Mouse (Mus musculus) CD4-positive, CD25-positive, alpha-beta regulatory T cell, adult 4 months (primary cell): ENCODE measurements around the gene Lrrc47. TPM values are rescaled to one million over a fixed set of nuclear protein-coding genes. Genes with fewer than 3 reads are reported as not detected.

Experiments
- ATAC-seq: one replicate; pipeline ENCODE4 v1.8.0; 2017
- polyA plus RNA-seq, 2 experiments: library from polyadenylated mRNA; unstranded; fragments of 100-300 nt; shearing (Covaris generic); gene quantifications; one replicate each; pipeline ENCODE4 v1.2.1; 2017

The Lrrc47 gene
- 1 to 10 TPM; 4.6 to 7.3 TPM for polyA plus RNA-seq

DNA sequence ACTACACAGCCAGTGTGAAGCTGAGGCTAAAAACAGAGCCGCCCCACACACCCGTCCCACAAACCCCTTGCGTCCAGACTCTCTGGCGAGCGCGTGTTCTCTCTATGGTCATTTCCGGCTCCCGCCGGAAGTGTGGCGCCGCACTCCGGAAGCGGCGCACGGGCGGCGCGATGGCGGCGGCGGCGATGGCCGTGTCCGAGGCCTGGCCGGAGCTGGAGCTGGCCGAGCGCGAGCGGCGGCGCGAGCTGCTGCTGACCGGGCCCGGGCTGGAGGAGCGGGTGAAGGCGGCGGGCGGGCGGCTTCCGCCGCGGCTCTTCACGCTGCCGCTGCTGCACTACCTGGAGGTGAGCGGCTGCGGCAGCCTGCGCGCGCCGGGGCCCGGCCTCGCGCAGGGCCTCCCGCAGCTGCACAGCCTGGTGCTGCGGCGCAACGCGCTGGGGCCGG lies at the start of gene Lrrc47:
TSS of gene Lrrc47 (plus strand) at position 86 of the 444 bp plus-strand sequence.
- ATAC-seq: peak; percentile 91

DNA sequence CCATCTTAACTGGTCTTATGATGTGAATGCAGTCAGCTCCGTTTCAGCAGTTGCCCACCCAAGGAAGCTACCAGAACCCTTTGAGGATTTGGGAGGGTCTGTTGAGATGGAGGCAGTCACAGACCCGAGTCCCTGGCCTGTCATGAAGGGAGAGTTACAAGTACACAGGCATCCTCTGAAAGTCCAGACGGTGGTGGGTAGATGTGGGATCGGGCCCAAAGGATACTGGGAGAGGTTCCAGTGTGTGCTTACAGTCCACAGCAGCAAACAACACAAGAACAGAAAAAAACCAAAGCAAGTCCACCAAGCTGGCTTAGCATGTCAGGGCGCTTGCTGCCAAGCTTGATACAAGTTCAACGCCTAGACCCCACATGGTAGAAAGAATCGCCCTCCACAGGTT lies 48.9 kb upstream of the Lrrc47 start:
- ATAC-seq: no peak

DNA sequence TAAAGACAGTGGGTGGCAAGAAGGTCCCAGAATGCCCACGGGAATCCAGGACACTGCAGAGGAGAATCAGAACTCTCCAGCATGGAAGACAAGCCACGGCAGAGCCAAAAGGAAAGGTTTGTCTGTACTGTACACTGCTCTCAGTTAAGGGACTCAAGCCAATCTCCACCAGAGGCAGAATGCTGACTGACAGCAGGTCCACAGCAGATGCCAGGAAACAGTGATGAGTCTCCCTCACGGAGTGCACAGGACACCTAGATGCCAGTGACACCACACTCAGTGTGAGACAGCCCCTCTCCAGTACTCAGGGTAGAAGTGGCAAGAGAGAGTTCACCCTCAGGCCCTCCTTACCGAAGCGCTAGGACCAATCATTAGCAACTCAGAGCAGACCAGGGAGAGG lies 44.9 kb upstream of the Lrrc47 start:
- ATAC-seq: no peak

DNA sequence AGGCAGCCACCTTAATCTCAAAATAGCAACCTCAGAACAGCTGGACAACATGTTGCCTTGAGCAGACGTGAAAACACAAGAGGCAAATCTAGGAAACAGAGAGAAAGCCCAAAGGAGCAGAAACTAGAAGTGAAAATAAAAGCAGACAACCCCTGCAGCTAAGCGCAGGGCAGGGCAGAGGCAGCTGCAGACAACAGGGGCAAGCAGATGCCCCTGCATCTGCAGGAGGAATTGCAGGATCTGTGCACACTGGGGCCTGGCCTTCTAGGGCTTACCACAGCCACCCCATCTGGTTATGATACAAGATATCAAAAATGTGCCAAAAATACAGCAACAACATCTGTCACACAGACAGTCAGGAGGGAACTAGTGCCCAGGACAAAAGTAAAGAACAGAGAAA lies 44.0 kb upstream of the Lrrc47 start:
- ATAC-seq: no peak

DNA sequence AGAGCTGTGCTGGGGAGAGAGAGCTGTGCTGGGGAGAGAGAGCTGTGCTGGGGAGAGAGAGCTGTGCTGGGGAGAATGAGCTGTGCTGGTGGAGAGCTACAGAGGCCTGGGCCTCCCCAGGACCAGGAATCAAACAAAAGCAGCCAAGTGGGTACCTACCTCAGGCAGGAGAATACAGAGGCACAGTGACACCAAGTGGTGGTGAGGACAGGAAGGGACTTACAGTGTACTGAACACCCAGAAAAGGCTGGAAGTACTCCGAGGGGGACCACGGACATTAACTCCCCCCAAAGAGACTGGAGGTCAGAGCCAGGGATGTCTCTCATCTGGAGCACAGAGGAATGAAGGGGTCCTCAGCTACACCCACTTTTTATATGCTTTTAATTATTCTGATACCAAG lies 43.5 kb upstream of the Lrrc47 start:
- ATAC-seq: no peak

DNA sequence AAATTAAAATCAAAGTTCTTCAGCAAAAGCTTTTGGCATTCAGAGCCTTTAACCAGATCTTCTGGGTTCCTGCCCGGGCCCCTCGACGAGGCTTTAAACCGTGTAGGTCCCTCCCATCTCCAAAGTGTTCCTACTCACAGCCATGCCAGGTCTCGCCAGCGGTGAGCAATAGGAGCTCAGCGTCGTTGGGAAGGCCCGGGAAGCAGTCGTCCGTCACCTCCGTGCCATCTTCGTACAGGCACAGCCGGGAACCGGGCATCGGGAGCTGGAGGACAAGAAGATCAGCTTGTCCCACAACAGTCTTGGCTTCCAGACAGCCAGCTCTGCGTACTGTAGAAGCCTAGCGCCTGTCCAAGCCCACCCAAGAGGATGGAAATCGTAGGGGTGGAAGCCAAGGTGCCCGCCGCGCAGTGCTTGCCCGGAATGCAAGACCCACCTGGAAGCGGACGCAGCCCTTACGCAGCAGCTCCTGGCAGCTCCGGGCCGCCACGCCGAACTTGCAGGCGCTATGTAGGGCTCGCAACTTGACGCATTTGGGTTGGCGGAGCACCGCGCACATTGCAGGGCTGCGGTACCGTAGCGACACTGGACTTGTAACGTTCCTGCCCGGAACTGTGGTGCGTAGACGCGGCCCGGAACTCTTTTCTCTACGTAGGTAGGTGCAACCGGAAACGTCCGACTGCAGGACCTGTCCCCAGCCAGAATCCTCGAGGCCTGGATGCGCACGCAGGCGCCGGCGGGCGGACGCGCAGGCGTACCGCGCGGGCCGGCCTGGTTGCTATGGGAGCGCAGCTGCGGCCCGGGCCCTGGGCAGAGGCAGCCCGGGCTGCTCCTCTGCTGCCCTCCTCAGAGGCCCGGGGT lies 36.9 kb upstream of the Lrrc47 start, which contains the start of the genes Dffb and Cep104:
TSS of gene Dffb (minus strand) at position 696 of the 861 bp plus-strand sequence.
TSS of gene Cep104 (plus strand) at position 764 of the 861 bp plus-strand sequence.
- ATAC-seq: peak; percentile 95

DNA sequence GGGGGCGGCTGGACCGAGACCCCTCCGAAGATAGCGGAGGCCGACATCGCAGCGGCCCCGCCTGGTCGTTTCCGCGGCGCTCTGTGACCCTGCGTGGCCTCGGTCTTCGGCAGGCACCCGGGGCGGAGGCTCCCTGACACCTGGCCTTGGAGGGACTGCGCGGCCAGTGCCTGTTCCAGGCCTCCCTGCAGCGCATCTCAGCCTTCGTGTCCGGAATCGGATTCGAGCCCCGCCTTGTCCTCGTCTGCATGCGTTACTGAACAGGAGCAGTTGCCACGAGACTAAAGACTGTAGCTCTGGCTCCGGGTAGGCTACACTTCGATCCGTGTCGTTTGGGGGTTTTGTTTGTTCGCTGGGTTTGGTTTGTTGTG lies 36.3 kb upstream of the Lrrc47 start:
- peak; percentile 22 for ATAC-seq

DNA sequence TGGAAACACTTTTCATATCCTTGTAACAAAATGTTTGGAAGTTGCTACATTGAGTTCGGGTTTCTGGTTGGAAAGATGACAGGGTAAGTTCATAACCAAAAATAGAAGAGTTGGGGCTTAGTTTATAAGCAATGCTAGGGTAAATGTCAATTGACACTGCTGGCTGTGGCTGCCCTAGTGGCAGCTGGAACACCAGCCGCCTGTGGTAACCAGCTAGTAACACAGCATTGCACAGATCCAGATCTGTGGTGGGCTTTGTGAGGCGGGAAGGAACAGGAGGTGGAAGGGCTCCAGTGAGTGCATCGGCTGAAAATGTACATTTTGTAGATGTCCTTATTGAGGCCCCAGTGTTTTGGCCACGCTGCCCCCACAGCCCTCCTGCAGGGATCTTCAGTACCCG lies 35.8 kb upstream of the Lrrc47 start:
- no peak for ATAC-seq

DNA sequence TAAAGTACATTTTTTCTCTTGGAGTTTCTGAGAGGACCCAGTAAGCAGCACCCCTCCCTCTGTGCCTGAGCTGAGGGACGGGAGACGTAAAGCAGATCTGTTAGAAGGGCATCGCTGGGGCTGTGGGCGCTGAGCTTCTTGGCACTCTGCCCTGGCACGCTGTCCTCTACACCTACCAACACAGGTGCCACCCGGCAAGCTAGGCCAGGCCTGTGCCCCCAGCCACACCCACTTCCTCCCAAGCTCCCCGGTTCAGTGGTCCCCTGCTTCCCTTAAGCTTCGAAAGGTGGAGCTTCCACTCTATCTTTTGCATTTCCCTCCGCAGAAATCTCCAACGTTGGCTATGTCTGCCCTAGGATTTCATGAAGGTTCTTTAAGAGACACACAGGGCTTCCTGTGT lies 32.3 kb upstream of the Lrrc47 start:
- no peak for ATAC-seq

DNA sequence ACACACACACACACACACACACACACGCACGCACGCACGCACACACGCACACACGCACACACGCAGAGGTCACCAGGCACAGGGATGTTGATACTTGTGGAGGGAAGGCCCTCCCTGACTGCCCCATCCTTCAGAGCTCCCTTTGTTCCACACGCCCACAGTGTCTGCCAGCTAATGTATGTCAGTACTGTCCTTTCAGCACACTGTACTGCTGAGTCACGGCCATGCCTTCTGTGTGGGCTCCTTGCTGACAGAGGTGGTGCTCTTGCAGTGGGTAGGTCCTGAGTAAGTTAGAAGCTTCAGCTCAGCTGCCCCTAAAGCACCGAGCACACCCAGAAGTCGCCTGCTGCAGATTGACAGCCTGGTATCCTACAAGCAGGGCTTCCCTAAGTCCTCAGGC lies 31.1 kb upstream of the Lrrc47 start:
- no peak for ATAC-seq

DNA sequence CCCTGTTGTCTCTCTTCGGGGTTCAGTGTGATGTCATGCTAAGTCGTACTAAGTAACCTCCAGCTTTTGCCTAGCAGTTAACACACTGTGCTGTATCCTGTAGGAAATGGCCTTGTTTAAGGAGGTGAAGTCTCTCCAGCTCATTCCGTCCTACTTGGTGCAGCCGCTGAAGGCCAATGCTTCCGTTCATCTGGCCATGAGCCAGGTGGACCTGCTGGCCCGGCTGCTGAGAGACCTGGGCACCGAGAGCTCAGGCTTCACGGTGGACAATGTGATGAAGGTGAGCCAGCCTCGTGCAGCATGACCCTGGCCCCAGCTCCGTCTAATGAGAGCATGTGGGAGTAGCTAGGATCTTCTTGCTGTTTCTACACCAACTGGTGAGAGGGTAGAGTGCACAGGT lies 18.8 kb upstream of the Lrrc47 start:
- ATAC-seq: no peak

DNA sequence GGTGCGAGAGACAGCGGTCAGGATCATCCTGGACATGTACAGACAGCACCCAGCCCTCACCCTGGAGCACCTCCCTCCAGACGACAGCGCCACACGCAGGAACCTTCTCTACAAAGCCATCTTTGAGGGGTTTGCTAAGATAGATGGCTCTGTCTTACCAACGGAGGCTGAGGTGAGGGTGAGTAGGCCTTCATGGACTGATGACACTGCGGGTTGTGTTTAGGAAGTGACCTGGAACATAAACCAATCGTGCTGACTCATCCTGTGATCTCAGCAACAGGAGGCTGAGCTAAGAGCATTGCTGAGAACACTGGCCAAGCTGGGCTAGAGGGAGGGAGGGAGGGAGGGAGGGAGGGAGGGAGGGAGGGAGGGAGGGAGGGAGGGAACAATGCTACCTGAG lies 18.0 kb upstream of the Lrrc47 start:
- ATAC-seq: no peak

DNA sequence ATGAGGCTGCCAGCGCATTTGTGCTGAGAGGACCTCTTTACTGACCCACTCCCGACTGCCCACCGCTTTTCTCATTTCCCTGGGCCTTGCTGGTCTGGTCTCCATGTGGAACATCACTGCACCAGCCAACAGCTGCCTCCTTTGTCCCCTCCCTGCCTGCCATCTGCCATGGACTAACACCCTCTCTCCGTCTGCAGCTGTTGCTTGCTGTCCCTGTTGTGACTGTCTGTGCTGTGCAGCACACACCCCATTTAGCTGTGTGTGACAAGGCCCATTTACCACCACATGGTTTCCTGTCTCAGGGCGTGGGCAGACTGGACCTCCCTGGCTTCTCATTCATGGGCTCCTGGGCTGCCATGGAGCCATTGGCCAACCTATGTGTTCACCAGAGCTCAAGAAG lies 6.0 kb upstream of the Lrrc47 start:
- ATAC-seq: no peak

DNA sequence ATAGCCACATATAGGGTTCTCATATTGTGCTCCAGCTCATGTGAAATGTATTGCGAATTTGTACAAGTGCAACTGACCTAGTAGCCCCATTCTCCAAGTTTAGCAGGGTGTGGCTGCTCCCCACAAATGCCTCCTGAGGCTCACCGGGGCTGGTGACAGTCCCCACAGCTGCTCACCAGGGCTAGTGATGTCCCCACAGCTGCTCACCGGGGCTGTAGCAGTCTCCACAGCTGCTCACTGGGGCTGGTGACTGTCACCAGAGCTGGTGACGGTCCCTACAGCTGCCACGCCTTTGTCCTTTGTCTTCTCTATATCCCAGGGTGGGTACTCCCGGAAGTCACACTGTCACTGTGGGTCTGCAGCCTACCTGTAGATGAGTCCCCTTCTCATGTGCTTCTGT lies 5.3 kb upstream of the Lrrc47 start:
- no peak for ATAC-seq

DNA sequence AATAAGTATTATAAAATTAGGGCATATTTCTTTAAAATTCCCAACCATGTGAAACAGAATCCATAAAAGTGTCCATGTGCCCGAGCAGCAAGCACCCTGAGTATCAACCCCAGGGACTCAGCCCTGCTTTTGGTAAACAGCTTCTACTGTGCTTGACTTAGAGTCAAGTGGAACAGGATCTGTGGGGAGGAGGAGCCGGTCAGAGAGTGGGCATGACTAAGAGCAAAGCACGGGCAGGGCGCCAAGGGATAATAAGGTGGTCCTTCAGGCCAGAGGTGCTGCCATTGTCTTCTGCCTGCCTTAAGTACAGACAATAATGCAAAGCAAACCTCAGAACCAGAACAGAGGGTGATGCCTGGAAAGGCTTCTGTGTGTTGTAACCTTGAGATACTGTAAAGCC lies 3.8 kb upstream of the Lrrc47 start:
- ATAC-seq: no peak

DNA sequence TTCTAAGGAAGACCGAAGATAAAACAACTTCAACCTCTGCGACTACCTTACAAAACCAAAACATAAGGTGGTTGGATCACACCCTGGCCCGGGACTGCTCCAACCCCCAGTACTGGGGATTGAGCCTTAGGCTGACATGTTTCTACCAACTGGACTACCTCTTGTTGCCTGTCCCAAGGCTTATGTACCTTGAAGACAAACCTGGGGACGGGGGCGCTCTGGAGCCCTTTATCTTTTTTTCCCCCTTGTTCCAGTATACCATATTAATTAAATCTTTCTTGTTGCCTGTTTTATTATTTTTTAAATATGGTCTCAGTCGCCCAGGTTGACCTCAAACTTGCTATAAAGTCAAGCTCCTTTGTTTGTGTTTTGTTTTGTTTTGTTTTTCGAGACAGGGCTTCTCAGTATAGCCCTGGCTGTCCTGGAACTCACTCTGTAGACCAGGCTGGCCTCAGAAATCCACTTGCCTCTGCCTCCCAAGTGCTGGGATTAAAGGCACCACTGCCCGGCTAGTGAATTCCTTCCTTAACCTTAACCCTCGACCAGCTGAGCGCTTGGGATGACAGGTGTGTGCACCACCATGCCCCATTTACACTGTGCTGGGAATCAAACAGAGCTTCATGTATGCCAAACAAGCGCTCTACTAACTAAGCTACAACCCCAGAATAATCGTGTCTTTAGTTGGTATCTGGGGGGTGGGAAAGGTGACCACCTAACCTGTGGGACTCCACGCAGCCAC lies 455 bp upstream of the Lrrc47 start:
- ATAC-seq: peak; percentile 63

DNA sequence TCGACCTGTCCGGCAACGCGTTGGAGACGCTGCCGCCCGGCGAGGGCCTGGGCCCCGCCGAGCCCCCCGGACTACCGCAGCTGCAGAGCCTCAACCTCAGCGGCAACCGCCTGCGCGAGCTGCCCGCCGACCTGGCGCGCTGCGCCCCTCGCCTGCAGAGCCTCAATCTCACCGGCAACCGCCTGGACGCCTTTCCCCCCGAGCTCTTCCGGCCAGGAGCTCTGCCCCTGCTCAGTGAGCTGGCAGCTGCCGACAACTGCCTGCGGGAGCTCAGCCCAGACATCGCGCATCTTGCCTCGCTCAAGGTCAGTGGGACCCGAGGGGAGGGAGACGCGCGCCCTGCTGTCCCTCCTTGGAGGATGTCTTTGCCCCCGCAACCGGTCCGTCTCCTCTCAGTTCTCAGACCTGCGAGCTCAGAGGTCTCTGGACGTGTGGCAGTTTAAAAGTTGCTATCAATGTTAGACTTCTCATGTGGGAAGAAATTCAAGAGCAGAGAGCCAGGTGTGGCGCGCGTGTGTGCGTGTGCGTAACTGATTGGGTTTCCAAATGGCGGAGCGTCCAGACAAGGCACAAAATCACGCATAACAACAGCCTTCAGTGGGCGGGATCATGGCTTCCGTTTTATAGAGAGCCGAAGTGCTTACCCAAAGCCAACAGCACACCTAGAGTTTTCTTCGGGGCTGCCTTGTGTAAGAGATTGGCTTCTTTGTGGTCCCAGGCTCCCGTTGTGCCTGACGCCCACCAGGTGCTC lies 776 bp downstream of the Lrrc47 start:
- ATAC-seq: peak; percentile 40

DNA sequence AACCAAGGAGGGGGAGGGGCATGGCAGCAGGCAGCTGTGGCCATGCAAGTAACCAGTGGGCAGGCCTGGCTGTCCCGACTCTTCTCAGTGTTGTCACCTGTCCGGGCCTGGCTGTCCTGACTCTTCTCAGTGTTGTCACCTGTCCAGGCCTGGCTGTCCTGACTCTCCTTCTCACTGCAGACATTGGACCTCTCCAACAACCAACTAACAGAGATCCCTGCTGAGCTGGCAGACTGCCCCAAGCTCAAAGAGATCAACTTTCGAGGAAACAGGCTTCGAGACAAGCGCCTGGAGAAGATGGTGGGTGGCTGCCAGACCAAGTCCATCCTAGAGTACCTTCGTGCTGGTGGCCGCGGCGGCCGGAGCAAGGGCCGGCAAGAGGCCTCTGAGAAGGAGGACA lies 3.9 kb downstream of the Lrrc47 start:
- ATAC-seq: no peak

DNA sequence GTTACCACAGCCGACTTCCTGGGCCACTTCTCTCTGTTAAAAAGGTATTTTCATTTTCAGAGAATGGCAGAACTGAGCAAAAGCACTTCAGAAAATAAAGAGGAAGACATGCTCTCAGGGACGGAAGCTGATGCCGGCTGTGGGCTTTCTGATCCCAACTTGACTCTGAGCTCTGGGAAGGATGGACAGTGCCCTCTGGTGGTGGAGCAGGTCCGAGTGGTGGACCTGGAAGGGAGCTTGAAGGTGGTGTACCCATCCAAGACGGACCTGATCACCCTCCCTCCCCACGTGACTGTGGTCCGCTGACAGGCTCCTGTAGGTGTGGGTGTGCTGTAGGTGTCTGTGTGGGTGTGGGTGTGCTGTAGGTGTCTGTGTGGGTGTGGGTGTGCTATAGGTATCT lies 8.0 kb downstream of the Lrrc47 start:
- no peak for ATAC-seq

DNA sequence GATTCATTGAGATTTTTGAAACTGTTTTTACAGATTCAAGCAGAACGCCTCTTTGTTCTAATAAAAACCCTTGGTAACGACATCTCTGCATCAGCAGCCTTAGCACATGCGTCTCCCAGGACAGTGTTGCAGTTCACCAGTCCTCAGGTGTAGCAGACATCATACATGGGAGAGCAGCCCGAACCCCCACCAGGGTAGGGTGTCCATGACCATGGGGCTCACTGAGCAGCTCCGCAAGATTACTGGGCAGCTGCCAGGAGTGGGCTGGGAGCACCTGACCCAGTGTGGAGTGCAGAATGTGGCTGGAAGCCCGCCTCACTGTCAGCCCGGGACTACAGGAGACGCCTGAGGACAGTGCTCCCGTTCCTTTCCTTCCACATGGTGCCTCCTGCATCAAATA lies 9.9 kb downstream of the Lrrc47 start:
- ATAC-seq: no peak

DNA sequence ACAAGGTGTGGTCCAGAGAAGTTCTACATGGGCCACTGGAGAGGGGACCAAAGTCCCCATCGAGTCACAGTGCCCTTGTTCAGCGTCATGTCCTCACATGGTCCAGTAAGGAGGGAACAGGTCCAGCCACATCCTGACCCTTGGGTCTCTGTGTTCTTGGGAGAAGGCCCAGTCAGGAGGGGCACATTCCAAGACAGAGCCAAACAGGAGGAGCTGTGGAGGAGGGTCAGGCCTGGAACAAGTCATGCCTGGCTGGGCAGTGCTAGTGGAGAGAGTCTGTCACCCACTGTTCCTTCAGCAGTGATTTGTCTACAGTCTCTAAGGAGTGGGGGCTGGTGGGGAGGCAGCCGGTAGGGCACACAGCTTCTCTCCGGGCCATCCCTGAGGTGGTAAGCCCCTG lies 10.9 kb downstream of the Lrrc47 start:
- no peak for ATAC-seq

DNA sequence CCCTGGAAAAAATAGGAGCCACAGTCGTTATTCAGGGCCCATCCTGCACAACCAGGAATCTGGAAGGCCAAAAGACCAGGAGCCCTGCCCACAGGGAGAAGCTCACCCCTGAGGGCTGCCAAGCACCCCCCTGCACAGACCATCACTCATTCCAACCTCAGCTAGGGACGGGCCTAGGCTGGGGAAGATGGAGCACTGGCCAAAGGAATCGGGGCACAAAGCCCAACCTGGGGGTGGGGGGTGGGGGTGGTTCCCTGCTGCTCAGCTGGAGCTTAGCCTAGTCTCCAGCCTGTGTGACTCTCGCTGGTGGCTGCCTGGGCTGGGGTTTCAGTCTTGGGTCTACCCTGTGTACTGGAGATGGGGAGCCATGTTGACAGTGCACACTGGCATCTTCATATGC lies 11.3 kb downstream of the Lrrc47 start:
- no peak for ATAC-seq
